Mouse (Mus musculus) right cerebral cortex, postnatal 25 days (tissue): ENCODE results near the gene Atg9a.

Experiments
- DNase-seq: peaks from one replicate; pipeline ENCODE4 v3.0.0; 2022

Atg9a gene

GRCm38 (mm10) chr1:75214886-75215285 lies 22.9 kb upstream of the Atg9a start:
- peak; percentile 62 for DNase-seq

- no peak for DNase-seq
Measured at GRCm38 (mm10) chr1:75214442-75214841, 22.4 kb upstream of the Atg9a start.

DNA sequence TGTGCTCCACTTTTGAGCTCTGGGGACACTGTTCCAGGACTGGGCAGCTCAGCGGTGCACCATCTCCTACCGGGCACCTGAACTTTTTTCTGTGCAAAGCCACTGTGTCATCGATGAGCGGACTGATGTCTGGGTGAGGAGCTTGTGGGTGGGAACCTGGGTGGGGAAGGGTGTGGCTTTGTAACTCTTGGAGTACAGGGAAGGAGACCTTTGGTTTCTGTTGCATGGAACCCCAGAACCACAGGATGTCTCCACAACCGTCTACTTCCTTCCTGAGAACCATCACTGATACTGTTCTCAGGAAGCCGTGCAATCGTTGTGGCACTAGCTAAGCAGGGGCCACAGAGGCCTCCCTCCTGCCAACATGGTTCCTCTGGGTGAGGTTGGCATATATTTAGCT lies 21.1 kb upstream of the Atg9a start:
- DNase-seq = no peak

DNA sequence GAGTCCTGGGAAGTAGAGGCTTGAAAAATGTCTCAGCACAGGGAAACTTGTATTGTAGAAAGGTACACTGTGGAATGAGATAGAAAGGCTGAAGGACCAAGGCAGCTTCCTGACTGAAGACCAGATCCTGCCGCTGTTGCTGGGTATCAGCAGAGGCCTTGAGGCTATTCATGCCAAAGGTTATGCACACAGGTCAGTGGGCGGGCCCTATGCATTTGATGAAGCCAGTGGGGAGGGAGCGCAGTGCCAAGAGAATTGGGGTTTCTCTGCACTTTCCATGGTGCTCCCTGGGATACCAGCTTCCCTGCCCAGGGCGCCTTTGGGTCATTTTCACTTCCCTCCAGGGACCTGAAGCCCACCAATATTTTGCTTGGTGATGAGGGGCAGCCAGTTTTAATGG lies 20.5 kb upstream of the Atg9a start:
- DNase-seq = no peak

GRCm38 (mm10) chr1:75211141-75211708 lies 19.2 kb upstream of the Atg9a start:
- DNase-seq = no peak

DNA sequence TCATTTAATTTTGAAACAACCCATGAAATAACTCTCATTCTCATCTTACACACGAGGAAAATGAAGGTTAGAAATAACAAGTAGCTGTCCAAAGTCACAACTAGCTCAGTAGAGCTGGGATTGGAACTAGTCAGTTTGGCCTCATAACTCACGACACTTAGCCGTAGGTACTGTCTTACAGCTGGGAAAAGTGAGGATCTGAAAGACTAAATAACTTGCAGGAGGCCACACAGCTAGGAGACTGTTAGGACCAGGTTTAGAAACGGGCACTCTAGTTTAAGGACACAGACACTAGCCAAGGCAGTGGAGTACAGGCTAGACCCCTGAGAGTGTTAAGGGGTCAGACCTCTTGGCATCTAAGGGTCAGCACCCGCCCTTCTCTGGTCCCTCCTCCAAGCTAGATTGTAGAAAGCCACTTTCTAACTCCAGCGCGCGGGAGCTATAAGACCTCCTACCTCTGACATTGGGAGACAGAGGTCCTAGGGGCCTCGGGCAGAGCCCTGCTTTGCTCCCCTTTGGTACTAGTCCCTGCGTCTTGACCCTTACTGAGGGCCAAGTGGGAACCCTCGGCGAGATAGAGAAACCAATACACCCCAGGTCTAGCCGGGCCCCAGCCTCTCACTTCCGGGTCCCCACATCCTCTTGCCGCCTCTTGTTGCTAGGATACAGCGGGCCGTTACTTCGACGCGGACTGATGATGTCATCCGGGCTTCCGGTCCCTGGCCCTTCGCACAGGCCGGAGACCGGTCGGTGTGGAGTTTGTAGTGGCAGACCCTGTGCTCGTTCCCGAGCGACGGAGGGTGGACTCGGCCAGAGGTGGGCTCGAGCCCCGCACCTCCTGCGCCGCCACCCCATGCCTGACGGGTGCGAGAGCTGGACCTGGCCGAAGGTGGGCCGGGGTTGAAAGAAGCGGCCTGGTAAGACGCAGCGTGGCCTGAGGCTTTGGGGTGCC lies 18.4 kb upstream of the Atg9a start, which contains the start of the genes Glb1l and Stk16:
Gene Glb1l (minus strand): TSS at position 678 of the 952 bp plus-strand sequence.
Gene Stk16 (plus strand): TSS at position 703 of the 952 bp plus-strand sequence.
- peak; percentile 96 for DNase-seq

- DNase-seq = no peak
Measured at GRCm38 (mm10) chr1:75208967-75209678, 17.1 kb upstream of the Atg9a start.

DNA sequence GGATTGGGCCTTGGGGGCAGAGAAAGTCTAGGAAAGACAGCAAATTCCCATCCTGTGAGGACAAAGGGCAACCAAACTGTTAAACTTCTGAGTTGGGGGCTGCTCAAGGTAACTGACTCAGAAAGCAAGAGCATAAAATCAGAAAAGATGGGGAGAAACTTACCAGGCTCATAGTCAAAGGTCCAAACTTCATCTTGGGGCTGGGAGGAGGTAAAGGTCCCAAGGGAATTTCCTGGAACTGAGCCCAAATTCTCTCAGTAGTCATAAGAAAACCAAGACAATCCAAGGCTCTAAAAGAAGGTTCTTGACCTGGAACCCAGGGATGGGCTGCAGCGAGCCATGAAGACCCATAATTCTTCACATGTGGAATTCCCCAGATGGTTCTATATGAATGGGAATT lies 9.2 kb upstream of the Atg9a start:
- no peak for DNase-seq

- DNase-seq = no peak
Measured at GRCm38 (mm10) chr1:75192452-75192851, 456 bp upstream of the Atg9a start.

- no peak for DNase-seq
Measured at GRCm38 (mm10) chr1:75191258-75191621, 756 bp downstream of the Atg9a start.

DNA sequence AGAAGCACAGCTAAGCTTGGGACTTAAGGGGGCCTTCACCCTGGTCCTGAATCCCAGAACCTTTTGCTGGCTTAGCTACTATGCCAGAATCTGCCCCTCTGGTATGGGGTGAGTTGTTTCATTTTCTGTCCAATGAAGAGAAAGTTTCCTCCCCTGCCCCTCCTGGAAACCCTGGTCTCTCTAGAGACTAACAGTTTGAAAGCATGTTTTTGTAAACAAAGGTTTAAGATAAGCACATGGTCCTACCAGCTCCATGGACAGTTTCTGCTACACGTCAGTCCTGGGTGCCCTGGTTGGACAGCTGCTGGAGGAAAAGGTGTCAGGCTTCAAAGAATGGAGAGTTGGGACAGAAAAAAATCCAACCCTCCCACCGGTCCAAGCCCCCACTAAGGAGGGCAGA lies 1.4 kb downstream of the Atg9a start:
- no peak for DNase-seq

DNA sequence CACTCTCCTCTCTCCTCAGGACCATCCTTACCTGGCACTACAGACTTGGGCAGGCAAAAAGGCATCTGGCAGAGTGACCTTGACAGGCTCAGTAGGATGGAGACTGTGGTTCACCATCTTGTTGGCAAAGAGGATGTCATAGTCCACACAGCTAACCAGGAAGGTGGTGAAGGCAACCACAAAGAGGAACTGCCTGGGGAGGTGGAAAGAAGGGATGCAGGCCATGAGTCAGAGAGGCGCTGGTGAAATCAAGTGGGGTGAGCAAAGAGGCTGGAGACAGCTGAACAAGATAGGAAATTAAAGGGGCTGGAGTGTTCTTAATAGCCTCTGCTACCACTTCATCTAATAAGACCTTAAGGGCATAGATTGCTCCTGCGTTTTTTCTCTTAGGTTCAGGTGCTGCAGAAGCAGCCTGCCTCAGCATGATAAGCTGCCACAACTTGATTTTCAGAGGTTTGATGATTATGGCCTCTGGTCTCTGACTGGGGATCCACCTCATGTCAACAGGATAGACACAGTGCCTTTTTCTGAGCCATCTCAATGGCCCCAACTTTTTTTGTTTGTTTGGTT lies 4.0 kb downstream of the Atg9a start:
- DNase-seq = no peak

GRCm38 (mm10) chr1:75187126-75187525 lies 4.9 kb downstream of the Atg9a start:
- no peak for DNase-seq

DNA sequence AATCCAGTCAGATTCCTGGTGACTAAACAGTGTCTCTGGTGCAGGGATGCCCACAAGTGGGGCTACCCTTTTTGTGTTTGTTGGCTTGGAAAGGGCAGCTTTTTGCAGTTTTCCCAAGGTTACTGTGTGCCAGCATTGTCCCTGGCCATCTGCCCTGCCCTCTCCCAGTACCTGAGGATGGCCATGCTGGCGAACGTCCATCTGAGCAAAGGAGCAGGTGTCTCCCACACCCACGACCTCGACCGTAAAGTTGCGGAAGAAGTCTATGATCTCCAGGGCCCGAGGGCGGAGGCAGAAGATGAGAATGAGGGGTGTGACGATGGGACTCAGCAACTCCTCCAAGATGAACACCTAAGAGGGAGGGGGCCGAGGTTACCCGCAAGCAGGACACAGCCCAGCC lies 6.5 kb downstream of the Atg9a start:
- DNase-seq = no peak

DNA sequence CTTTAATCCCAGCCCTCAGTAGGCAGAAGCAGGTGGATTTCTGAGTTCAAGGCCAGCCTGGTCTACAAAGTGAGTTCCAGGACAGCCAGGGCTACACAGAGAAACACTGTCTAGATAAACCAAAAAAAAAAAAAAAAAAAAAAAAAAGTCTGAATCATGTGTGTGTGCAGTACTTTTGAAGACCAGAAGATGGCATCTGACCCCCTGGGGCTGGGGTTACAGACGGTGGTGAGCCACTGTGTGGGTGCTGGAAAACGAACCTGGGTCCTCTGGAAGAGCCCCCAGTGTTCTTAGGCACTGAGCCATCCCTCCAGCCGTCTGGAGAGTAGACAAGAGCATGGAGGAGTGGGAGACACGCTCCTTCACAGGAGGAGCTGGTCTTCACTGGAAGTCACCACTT lies 9.8 kb downstream of the Atg9a start:
- no peak for DNase-seq

DNA sequence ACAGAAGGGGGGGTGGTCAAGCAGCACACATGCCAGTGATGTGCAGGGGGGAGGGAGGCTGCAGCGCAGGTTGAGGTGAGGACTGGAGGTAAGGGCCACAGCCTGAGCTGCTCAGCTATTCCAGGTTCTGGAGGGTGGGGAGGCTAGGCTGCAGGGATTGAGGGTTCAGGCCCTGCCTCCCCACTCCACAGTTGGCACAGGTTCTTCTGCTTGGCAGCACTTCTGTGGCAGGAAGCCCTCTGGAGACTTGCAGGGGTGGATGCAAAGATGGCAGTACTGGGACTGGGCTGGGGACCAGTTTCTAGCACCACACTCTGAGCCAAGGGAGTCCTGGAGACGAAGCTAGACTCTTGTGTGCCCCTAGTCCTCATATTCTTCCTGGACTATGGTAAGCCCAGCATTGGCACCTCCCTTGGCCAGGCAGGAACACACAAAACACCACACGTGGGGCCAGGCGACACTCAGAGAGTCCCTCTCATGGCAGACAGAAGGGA lies 10.6 kb downstream of the Atg9a start:
- no peak for DNase-seq

DNA sequence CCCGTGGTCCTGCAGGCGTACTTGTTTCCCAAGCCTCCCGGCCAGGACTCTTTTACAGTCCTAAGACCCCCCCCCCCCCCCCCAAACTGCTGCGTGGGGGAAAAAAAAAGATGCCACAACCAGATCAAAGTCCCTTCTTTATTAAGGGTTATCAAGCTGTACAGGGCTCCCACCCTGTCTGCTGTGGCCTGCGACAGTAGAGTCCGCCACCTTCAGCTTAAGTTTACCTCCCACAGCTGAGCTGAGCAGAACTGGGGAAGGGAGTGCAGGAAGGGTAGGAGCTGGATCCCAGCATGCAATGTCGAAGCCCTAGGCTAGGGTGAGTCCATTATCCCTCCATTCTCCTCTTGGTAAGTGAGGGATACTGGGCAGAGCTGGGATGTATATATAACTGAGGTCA lies 11.3 kb downstream of the Atg9a start:
- DNase-seq = no peak

- peak; percentile 91 for DNase-seq
Measured at GRCm38 (mm10) chr1:75180105-75180590, 11.8 kb downstream of the Atg9a start, which contains the start of gene Abcb6. TSS of gene Abcb6 (minus strand) at chr1:75180392.

DNA sequence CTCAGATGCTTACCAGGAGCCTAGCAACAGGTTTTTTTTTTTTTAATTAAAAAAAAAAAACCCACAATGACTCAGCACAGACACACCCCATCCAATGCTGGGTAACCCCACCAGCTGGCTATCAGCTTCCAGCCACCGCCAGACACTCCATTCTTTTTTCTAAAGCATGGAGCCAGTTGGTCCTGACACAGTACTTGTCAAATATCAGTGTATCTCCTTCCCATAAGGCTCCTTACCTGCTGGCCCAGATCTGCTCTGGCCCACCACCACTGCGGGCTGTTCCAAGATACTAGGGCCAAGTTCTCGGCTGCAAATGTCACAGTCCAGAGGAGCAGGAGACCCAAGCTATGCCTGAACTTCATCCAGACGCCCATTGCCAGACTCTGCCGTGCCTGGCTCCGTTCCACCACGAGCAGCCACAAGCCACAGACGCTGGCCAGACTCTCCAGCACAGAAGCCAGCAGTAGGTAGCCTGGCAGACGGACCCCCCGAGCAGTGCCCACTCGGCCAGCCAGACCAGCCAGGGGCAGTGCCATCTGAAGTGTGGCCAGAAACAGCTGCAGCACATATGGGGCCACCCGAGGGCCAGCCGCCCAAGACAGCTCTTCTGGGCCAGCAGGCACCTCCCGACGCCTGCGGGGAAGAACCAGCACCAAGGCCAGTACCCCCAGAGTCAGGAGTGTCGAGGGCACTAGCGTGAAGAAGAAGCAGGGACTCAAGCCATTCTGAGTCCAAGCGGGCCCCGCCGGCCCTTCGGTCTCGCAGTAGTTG lies 12.5 kb downstream of the Atg9a start:
- peak; percentile 37 for DNase-seq

- peak; percentile 94 for DNase-seq
Measured at GRCm38 (mm10) chr1:75168472-75169464, 23.2 kb downstream of the Atg9a start, which contains the start of gene Zfand2b. TSS of gene Zfand2b (plus strand) at chr1:75168646.

GRCm38 (mm10) chr1:75168093-75168471 lies 23.9 kb downstream of the Atg9a start:
- DNase-seq = no peak
